Mouse (Mus musculus) intestine, embryonic 16.5 days (tissue): ENCODE data around the gene Resp18. TPM values are rescaled to one million over a fixed set of nuclear protein-coding genes. Genes with fewer than 3 reads are reported as not detected.

ENCODE experiments used
- ATAC-seq: fragments of 200-750 bp; cut with Nextera tagmentation; 2 replicates; pipeline ENCODE4 v1.8.0; 2017; ENCODE audit warnings: moderate TSS enrichment, moderate library complexity
- H3K27ac ChIP-seq: fragments of 300-500 bp; sonication (generic); 2 replicates; pipeline ENCODE4 v1.5.1; 2014; ENCODE audit warnings: mild to moderate bottlenecking, low read length
- H3K27me3 ChIP-seq: fragments of 300-500 bp; sonication (generic); replicated peaks from 2 replicates; pipeline ENCODE4 v1.6.1; 2014; ENCODE audit warnings: low read length, control low read depth, mixed read lengths; ENCODE audit not compliant: control insufficient read depth, insufficient read depth
- H3K36me3 ChIP-seq: fragments of 300-500 bp; sonication (generic); 2 replicates; pipeline ENCODE4 v1.6.1; 2014; ENCODE audit warnings: low read length, control low read depth; ENCODE audit not compliant: control insufficient read depth, insufficient read depth
- H3K4me1 ChIP-seq: fragments of 300-500 bp; sonication (generic); 2 replicates; pipeline ENCODE4 v1.6.1; 2014; ENCODE audit warnings: low read length, control low read depth, mixed read lengths; ENCODE audit not compliant: control insufficient read depth, insufficient read depth
- H3K4me2 ChIP-seq: fragments of 300-500 bp; sonication (generic); 2 replicates; pipeline ENCODE4 v1.6.1; 2014; ENCODE audit warnings: low read depth, low read length, control low read depth
- H3K4me3 ChIP-seq: fragments of 300-500 bp; sonication (generic); 2 replicates; pipeline ENCODE4 v1.5.1; 2014; ENCODE audit warnings: mild to moderate bottlenecking, low read length
- H3K9ac ChIP-seq: fragments of 300-500 bp; sonication (generic); 2 replicates; pipeline ENCODE4 v1.6.1; 2014; ENCODE audit warnings: low read depth, low read length
- H3K9me3 ChIP-seq: fragments of 300-500 bp; sonication (generic); 2 replicates; pipeline ENCODE4 v1.6.1; 2016; ENCODE audit warnings: low read length, control low read depth; ENCODE audit not compliant: control insufficient read depth
- WGBS: fragments of 180-500 bp; shearing (Covaris S2); extraction: QIAGEN DNeasy Blood & Tissue Kit; methylation state at CpG from one replicate; pipeline ENCODE4 v1.1.7; 2014; 5-methylcytosine and 5-hydroxymethylcytosine counted together
- polyA plus RNA-seq: library from polyadenylated mRNA; unstranded; fragments of >200 nt; fragmentation: Nextera tagmentation; extraction: Ambion mirVana; gene quantifications from 2 replicates; pipeline ENCODE4 v1.2.1, GENCODE M21; 2015

The Resp18 gene
- polyA plus RNA-seq, 1 experiment from 2014 or later = 9.2 TPM

GRCm38 (mm10) chr1:75230335-75230994 is 47.8 kb downstream of the Resp18 start:
- Histone ChIP-seq H3K4me2 (no peak overlapping the region), H3K36me3 (no peaks in the 10 kb centered on the region), H3K4me3 (no peak overlapping the region), H3K9ac (no peak overlapping the region), H3K4me1 (peaks cover 5% of the 10 kb centered on the region; the same call in 1 of the 2 replicates), H3K27ac (no peak overlapping the region), H3K9me3 (no peaks in the 10 kb centered on the region), H3K27me3 (no peaks in the 10 kb centered on the region; the same call in 1 of the 2 replicates)
- ATAC-seq = no peak
- WGBS = 65% methylated on average over 7 of the region's 7 CpGs

DNA sequence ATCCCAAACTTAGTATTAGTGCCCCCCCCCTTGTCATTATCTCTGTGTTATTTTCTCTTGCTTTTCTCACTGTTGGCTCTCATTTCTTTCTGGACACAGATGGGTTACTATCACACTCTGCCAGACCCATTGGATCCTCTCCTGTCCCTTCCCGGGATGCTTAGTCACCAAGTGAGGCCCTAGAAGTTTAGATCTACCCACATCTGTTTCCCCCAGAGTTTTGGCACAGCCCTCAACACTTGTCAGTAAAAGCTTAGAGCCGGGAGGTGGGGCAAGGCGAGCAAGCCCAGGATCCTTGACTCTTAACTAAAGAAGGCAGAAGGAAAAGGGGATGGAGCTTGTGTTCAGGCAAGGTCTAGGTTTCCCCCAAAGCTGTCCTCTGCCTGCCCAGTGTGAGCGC is 49.1 kb downstream of the Resp18 start:
- no peak overlapping the region for H3K9ac ChIP-seq
- no peak for ATAC-seq
- WGBS = 64% methylated on average over 4 of the region's 4 CpGs
- H3K4me1 ChIP-seq = no peaks in the 10 kb centered on the region
- H3K27me3 ChIP-seq = no peaks in the 10 kb centered on the region; the same call in 1 of the 2 replicates
- no peak overlapping the region for H3K4me2 ChIP-seq
- no peaks in the 10 kb centered on the region for H3K36me3 ChIP-seq
- no peak overlapping the region for H3K27ac ChIP-seq
- H3K4me3 ChIP-seq = no peak overlapping the region
- H3K9me3 ChIP-seq = no peaks in the 10 kb centered on the region

- Histone ChIP-seq H3K9me3 (no peaks in the 10 kb centered on the region), H3K27me3 (no peaks in the 10 kb centered on the region; the same call in 1 of the 2 replicates), H3K4me1 (no peaks in the 10 kb centered on the region), H3K4me3 (no peak overlapping the region), H3K36me3 (no peaks in the 10 kb centered on the region), H3K4me2 (no peak overlapping the region), H3K27ac (no peak overlapping the region), H3K9ac (no peak overlapping the region)
- WGBS = 74% methylated on average over 1 of the region's 1 CpGs
- no peak for ATAC-seq
These were observed 50.6 kb downstream of the Resp18 start for GRCm38 (mm10) chr1:75227653-75228052.

- Histone ChIP-seq H3K4me1 (no peaks in the 10 kb centered on the region), H3K9me3 (no peaks in the 10 kb centered on the region), H3K4me2 (no peak overlapping the region), H3K36me3 (no peaks in the 10 kb centered on the region), H3K27ac (no peak overlapping the region), H3K9ac (no peak overlapping the region), H3K4me3 (no peak overlapping the region), H3K27me3 (no peaks in the 10 kb centered on the region)
- WGBS = 53% methylated on average over 2 of the region's 2 CpGs
- ATAC-seq = no peak
These were observed 52.1 kb downstream of the Resp18 start for GRCm38 (mm10) chr1:75226138-75226537.

DNA sequence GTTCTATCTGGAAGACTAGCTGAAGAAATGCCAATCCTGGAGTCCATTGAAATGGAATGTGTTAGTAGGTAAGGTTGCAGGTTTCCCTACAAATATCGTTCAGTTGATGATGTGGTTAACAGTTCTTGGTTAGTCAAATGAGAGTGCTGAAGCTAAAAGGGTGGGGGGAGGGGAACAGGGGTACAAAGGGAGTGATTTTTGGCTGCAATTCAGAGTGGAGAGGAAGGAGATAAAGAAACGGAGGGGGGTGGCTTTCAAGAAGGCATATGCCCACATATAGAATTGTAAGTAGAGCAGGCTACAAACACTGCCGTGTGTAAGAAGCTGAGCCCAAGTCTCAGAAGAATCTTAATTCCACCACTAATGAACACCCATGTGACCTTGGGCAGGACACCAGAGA is 52.7 kb downstream of the Resp18 start:
- no peaks in the 10 kb centered on the region for H3K9me3 ChIP-seq
- no peak overlapping the region for H3K4me3 ChIP-seq
- no peaks in the 10 kb centered on the region for H3K4me1 ChIP-seq
- no peak overlapping the region for H3K9ac ChIP-seq
- no peak for ATAC-seq
- no peak overlapping the region for H3K27ac ChIP-seq
- WGBS = 63% methylated on average over 3 of the region's 3 CpGs
- H3K36me3 ChIP-seq = no peaks in the 10 kb centered on the region
- no peak overlapping the region for H3K4me2 ChIP-seq
- H3K27me3 ChIP-seq = 0 out of 2 replicates have a peak, but pooled peaks cover 5% of the 10 kb centered on the region

DNA sequence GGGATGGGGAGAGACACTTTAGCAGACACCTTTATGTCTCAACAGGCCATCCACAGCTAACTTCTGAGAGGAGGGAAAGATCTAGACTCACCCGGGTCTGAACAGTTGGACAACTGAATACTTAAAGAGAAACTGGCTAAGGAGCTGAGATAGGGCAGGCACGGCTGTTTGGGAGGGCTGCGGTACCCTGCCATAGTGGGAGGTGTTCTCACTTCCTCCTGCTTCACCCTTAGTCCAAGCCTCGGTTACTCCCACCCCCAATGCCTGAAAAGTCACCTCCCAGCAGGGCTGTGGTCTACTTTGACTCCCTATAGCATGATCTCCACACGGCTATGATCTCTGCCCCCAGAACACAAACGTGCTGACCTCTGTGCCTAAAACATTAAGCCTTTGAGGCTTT is 54.7 kb downstream of the Resp18 start:
- no peak for ATAC-seq
- Histone ChIP-seq H3K27ac (no peak overlapping the region), H3K27me3 (peaks cover 17% of the 10 kb centered on the region; the same call in 1 of the 2 replicates), H3K36me3 (no peaks in the 10 kb centered on the region), H3K4me3 (no peak overlapping the region), H3K9me3 (no peaks in the 10 kb centered on the region), H3K4me2 (no peak overlapping the region), H3K4me1 (peaks cover 7% of the 10 kb centered on the region), H3K9ac (no peak overlapping the region)
- WGBS = 67% methylated on average over 6 of the region's 6 CpGs

DNA sequence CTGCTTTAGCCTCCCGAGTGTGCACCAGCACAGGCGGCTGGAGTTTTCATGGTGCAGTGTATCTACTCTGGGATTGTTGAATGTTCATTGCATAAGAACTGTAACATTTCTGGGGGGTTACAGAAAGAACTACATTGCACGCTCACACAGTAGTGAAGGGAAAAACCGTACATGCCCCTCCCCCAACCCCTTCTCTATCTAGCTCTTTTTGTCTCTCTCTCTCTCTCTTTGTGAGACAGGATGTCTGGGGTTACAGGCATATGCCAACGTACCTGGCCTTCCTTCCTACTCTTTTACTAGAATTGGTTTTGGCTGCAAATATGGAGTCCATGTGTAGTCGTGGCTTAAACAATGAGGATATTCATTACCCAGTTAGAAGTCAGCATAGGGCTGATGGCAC is 55.3 kb downstream of the Resp18 start:
- Histone ChIP-seq H3K36me3 (no peaks in the 10 kb centered on the region), H3K27me3 (peaks cover 21% of the 10 kb centered on the region; the same call in 1 of the 2 replicates), H3K4me2 (no peak overlapping the region), H3K9ac (no peak overlapping the region), H3K9me3 (no peaks in the 10 kb centered on the region), H3K4me3 (no peak overlapping the region), H3K4me1 (peaks cover 10% of the 10 kb centered on the region), H3K27ac (no peak overlapping the region)
- WGBS = 80% methylated on average over 6 of the region's 6 CpGs
- no peak for ATAC-seq

Other genes with a start within 250 kb of the Resp18 start
- 9.4 and 10.2 TPM in 2 replicates for gene Nhej1, start 153.2 kb downstream of the Resp18 start, polyA plus RNA-seq
- 1.2 and 1.5 TPM in 2 replicates for gene Slc23a3, start 144.5 kb downstream of the Resp18 start, polyA plus RNA-seq
- 49.1 and 52.5 TPM in 2 replicates for gene Cnppd1, start 135.7 kb downstream of the Resp18 start, polyA plus RNA-seq
- 44.7 and 50.8 TPM in 2 replicates for gene Retreg2, start 135.6 kb downstream of the Resp18 start, polyA plus RNA-seq
- 53.2 and 54.6 TPM in 2 replicates for gene Zfand2b, start 109.8 kb downstream of the Resp18 start, polyA plus RNA-seq
- 21.5 and 27.8 TPM in 2 replicates for gene Abcb6, start 98.0 kb downstream of the Resp18 start, polyA plus RNA-seq
- gene Ankzf1, start 86.3 kb downstream of the Resp18 start, polyA plus RNA-seq = 25.4 and 26.5 TPM in 2 replicates
- gene Atg9a, start 86.2 kb downstream of the Resp18 start, polyA plus RNA-seq = 28.3 and 31.7 TPM in 2 replicates
- gene Glb1l, start 67.6 kb downstream of the Resp18 start, polyA plus RNA-seq = 9.2 and 10.1 TPM in 2 replicates
- gene Stk16, start 67.6 kb downstream of the Resp18 start, polyA plus RNA-seq = 108 and 120 TPM in 2 replicates
- 137 and 151 TPM in 2 replicates for gene Tuba4a, start 58.5 kb downstream of the Resp18 start, polyA plus RNA-seq
- not detected in 2 replicates for gene A630095N17Rik, start 46.3 kb downstream of the Resp18 start, polyA plus RNA-seq
- 20.9 and 24.3 TPM in 2 replicates for gene Dnajb2, start 42.0 kb downstream of the Resp18 start, polyA plus RNA-seq
- gene Ptprn, start 13.9 kb downstream of the Resp18 start, polyA plus RNA-seq = 2.9 and 3.0 TPM in 2 replicates
- gene Dnpep, start 39.6 kb upstream of the Resp18 start, polyA plus RNA-seq = 159 and 160 TPM in 2 replicates
- gene Des, start 81.9 kb upstream of the Resp18 start, polyA plus RNA-seq = 149 and 159 TPM in 2 replicates
- gene Speg, start 96.9 kb upstream of the Resp18 start, polyA plus RNA-seq = 33.5 and 35.2 TPM in 2 replicates
- gene Gmppa, start 157.5 kb upstream of the Resp18 start, polyA plus RNA-seq = 134 and 137 TPM in 2 replicates
- gene Asic4, start 172.0 kb upstream of the Resp18 start, polyA plus RNA-seq = 2.0 and 2.4 TPM in 2 replicates
- gene Chpf, start 200.9 kb upstream of the Resp18 start, polyA plus RNA-seq = 25.2 and 28.8 TPM in 2 replicates
- 1.5 and 1.9 TPM in 2 replicates for gene Tmem198, start 201.1 kb upstream of the Resp18 start, polyA plus RNA-seq
- 38.7 and 42.7 TPM in 2 replicates for gene Obsl1, start 228.0 kb upstream of the Resp18 start, polyA plus RNA-seq
- gene Inha, start 228.7 kb upstream of the Resp18 start, polyA plus RNA-seq = 6.6 and 7.3 TPM in 2 replicates
- gene Stk11ip, start 243.1 kb upstream of the Resp18 start, polyA plus RNA-seq = 16.6 and 17.8 TPM in 2 replicates